Mouse (Mus musculus) adrenal gland, postnatal 25 days (tissue): ENCODE data around the gene Cxcl1. TPM values are rescaled to one million over a fixed set of nuclear protein-coding genes. Genes with fewer than 3 reads are reported as not detected.
"Not testable (repeated sequence)": the region's sequence is repeated elsewhere in the genome, so short reads cannot be mapped to it uniquely, and the experiment has no call there.

ENCODE experiments used
- DNase-seq: peaks from one replicate; pipeline ENCODE4 v3.0.0; 2021; ENCODE audit warnings: mixed read lengths
- long read RNA-seq: library from polyadenylated mRNA; stranded (forward); transcript quantifications from one replicate; pipeline ENCODE4 v2.0.0, GENCODE M21; 2021
- total RNA-seq: library from RNA; stranded (reverse); gene quantifications from 2 replicates; pipeline ENCODE4 v1.2.3, GENCODE M21; 2021

Gene Cxcl1
- 0.73 and 1.00 TPM in 2 replicates for total RNA-seq
- long read RNA-seq, partial matches to known transcripts, result 0 of 1 reads
- long read RNA-seq, other reads (novel, unspliced or antisense), result 0 of 1 reads

DNA sequence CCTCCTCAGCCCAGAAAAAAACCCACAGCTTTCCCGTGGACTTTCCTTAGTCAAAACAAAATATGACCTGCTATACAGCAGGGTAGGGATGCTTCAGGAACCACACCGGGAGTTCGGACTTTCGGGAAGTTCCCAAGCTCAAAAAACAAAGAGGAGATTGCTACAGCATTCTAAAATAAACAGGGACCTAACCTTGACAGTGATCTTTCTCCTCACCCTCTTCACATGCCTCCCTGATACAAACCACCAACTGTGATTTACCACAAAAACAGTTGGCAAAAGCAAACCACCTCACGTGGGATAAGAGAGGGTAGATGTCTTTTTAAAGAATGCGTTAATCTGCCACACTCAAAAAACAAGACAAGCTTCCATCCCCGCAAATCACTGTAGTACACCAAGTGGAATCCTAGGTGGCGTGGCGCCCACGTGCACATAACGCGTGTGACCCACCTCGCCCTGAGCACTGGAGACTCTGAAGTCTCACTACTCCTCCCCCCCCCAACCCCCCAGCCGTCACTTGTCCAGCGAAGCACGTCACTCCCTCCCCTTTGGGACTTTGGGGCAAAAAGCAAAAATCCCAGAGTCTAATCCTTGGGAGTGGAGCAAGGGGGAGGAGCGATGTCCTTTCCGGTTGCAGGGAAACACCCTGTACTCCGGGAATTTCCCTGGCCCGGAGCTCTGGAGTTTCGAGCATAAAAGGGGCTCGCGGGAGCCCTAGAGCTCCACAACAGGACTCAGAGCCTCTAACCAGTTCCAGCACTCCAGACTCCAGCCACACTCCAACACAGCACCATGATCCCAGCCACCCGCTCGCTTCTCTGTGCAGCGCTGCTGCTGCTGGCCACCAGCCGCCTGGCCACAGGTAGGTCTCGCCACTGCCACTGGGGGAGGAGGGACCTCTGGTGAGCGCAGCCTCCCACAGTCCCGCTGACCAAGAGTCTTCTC lies at the start of gene Cxcl1:
Gene Cxcl1, plus strand, starts transcription at position 723 of the 945 bp plus-strand sequence.
- DNase-seq, result peak; percentile 38

DNA sequence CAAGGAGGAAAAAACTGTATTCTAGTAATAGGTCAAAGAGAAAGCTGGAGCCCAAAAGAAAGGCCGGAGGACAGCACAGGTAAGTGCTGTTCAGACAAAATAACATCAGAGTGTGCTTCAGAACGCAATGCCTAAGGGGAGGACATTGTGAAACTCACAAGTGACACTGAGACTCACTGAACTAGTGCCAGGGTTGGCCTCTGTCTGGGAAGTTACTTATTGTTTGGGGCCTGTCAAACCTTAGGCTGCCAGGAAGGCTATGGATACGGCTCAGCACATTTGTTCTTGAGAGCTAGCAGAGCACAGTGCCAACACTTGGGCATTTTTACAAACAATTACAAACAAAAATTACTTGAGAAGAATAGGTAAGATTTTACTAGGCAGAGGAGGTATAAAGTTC lies 47.1 kb upstream of the Cxcl1 start:
- DNase-seq, result no peak

DNA sequence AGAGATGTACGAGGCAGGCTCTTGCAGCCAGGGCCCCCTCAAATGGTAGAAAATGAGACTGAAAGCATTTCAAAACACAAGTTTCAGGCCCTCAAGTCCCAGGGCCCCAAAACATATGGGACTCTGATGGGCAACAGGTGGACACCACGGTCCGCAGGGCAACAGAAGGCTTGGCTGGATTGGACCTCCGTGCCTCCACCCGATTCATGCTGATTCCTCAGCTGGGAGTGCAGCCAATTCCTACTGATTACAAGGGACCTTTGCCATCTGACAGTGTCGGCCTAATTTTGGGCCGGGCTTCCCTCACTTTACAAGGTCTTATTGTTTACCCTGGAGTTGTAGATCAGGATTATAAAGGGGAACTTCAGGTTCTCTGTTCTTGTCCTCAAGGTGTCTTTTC lies 40.9 kb upstream of the Cxcl1 start:
- DNase-seq, result not testable (repeated sequence)

GRCm38 (mm10) chr5:90851391-90851790 lies 39.6 kb upstream of the Cxcl1 start:
- not testable (repeated sequence) for DNase-seq

GRCm38 (mm10) chr5:90853206-90853605 lies 37.8 kb upstream of the Cxcl1 start:
- no peak for DNase-seq

DNA sequence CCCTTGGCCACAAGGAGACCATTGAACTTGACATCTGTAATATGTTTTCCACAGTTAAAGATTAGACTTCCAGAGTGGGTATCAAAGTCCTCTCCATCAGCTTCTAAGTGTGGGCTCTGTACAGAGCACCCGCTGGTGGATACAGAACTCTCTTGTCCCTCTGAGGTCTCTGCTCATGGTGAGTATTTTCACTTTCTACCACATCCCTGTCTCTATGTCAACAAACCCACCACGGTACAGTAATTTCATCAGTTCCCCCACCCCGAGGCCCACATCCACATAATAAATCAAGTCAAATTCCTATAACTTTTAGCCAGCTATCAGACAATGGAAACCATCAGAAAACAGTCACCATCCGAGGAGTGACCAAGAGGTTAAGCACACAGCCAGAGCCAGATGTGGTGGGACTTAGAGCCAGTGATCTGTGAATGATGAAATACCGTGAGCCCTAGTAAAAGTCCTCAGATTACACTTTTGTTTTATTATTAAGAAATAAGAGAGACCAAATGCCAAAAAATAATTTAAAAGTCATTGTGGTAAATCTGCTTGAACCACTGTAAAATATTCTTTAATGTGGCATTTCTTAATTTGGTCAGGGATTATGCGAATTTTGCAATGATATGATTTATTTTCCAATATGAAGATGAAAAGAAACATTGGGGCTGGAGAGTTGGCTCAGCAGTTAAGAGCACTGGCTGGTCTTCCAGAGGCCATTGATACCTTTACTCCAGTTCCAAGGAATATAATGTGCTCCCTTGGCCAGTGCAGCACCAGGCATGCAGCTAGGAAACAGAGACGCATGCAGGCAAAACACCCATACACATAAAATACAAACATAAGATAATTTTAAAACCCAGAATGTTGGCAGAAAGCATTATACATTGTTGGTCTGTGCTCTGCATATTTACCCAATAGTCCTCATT lies 35.5 kb upstream of the Cxcl1 start:
- DNase-seq, result no peak

DNA sequence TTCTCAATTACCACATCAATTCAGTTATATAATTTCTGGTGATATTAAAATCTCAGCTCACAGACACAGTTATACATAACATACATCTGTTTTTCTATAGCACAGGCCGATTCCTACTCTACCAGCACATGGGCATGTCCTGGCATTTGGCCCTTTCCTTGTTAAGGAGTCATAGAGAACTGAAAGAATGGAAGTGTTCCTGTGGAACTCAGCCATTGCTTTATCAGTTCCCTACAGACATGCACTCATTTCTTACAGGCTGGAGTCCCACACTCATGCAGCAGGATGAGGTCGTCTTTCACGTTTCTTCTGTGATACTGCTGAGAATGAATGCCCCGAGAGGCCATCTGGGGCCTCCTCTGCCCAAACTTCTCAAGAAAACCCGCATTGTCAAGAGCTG lies 33.6 kb upstream of the Cxcl1 start:
- DNase-seq, result no peak

GRCm38 (mm10) chr5:90858429-90858828 lies 32.6 kb upstream of the Cxcl1 start:
- no peak for DNase-seq

DNA sequence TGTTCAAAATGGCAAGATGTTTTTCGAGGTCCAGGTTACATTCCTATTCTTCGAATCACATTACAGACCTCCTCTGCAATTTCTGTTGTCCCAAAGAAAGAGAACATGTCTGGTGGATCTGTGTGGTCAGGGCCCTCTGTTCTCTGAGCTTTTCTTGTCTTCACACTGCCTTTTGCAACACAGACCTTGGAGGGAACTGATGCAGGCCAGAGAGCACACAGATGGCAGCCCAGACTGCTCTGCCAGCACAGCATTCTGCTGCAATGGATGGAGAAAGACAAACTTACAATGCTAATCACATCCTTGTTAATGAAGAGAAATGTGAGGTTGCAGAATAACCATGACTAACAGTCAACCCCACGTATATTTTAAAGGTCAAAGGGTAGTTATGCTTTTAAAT lies 32.0 kb upstream of the Cxcl1 start:
- DNase-seq, result no peak

DNA sequence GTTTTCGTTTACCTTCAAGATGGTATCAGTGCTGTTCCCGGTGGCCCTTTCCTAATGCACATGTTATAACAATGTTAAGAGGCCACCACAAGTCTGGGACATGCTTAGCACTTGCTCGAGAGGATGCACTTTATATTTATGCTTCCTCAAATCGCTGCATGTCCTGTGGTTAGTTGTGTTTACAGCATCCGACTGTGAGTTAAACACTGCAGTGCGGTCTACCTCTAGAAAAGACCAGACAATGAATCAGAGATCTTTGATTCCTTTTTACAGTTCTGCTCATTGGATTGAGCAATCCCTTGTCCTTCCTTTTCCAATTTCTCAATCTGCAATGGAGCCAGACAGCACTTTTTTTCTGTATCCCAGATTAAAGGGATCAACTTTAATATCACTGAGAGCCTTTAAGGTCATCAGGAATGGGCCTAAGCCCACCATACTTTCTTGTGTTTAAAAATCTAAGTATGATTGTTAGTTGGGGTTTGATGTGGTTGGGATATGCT lies 29.1 kb upstream of the Cxcl1 start:
- no peak for DNase-seq

DNA sequence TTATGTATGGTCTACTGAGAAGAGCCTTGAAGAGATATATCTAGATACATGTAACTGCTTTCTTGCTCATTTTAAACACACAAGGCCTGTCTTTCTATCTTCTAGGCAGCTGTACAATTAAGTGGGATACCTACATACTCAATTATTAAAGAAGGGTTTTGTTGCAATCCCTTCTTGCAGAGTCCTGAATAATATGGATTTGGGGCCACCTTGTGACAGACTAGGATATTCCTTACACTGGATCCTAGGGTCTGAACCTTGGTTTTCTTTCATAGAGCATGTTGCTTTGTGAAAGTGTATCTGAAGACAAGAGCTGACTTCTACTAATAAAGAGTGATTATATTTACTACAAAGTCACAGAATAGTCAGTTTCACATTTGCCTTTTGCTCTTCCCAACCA lies 24.3 kb upstream of the Cxcl1 start:
- DNase-seq, result no peak

DNA sequence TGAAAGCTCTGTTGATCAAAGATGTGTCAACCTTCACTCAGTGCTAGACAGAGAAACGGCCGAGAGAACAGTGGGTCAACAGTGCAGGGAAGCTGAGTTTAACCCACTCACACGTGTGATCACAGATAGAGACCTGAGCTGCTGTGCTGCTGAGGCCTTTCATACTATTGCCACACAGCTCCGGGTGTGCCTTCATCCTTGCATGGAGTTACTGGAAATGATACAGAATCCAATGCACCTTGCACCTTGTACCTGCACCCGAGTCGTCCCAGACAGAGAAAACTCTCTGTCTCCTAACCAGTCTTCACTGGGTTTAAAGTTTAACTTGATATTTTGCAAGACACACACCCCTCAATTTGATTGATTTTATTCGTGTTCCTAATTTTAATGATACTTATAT lies 18.7 kb upstream of the Cxcl1 start:
- DNase-seq, result no peak

DNA sequence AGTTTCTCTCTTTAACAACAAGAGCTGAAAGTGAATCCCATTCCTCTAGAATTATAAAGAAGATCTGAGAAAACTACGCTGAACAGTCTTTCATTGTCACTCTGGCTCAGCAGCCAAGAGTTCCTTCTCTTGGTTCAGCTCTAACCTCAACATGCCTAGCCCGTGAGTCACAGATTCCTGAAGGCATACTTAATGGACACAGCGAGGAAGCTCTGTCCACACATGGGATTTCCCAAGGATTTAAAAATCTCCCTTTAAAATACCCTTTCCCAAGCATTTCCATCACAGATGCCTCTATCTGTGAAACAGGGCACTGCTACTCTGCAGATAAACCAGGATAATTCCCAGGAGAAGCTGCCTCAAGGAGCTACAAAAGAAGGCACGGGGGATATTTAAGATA lies 15.0 kb upstream of the Cxcl1 start:
- DNase-seq, result peak; percentile 44

GRCm38 (mm10) chr5:90876471-90877172 lies 14.4 kb upstream of the Cxcl1 start:
- DNase-seq, result no peak

DNA sequence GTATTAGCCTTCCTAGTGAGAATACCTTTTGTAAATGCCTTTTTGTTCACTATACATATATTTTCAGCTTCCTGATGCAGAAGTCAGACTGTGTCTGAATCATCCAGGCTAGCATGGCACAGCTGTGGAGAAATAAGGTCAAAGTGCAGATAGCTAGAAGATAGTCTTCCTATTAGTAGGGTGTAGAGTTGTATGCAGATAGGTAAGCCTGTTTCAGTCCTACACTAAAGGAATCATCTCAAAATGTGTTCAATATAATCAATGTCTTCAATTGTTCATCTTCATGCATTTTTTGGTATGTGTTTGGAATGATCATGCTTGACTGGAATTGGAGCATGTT lies 13.9 kb upstream of the Cxcl1 start:
- DNase-seq, result no peak

GRCm38 (mm10) chr5:90879307-90880014 lies 11.6 kb upstream of the Cxcl1 start:
- no peak for DNase-seq

DNA sequence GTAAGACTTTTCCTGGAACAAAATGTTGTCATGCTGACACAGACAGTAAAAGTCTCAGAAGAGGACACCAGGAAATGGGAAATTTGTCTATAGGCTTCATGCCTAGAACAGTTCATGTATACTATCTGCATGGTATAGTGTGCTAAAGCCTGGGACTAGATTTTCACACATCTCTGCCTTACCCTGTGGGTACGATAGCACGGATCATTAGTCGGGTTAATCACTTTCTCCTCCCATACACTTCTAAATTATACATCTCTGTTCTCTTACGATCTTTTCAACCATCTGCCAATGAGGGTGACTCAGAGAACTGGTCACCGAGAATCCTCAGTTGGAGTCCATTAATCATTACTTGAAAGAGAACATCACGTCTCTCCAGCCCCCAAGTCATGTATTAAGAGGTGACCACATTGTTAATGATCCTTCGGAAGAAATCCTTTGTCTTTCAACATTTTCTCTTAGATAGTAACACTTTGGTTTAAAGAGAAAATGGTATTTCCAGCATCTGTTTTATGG lies 10.6 kb upstream of the Cxcl1 start:
- no peak for DNase-seq

- DNase-seq, result peak; percentile 14
Measured at GRCm38 (mm10) chr5:90881021-90881420, 10.0 kb upstream of the Cxcl1 start.

GRCm38 (mm10) chr5:90881682-90882081 lies 9.4 kb upstream of the Cxcl1 start:
- DNase-seq, result no peak

GRCm38 (mm10) chr5:90882146-90882545 lies 8.9 kb upstream of the Cxcl1 start:
- no peak for DNase-seq

- no peak for DNase-seq
Measured at GRCm38 (mm10) chr5:90884628-90885242, 6.3 kb upstream of the Cxcl1 start.
